Comparison of ENCODE assay signal across 11 mouse cellular contexts in the genomic region with DNA sequence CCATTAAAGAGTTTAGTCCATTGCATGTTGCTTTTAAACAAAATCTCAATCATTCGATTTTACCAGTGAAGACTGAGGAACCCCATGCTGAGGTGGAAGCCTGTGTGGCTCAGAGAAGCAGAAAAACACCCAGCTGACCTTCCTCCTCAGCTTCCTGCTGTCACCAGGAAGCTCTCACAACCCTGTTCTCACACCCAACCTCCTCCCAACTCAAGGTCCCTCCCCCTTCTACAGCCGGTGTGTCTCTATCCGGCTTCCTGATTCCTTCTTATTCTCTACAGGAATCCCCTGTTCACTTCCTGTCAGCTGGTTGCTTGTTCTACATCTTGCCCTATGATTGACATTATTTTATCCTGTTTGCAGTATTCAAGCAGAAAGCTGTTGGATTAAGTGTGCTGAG. TPM values are rescaled to one million over a fixed set of nuclear protein-coding genes. Genes with fewer than 3 reads are reported as not detected.
DNase-seq lines count a peak whose midpoint lies in the region; ATAC-seq and TF ChIP-seq lines count a peak whose summit lies in the region.
"Had no signal": no experiment of that assay in that cellular context is flagged by ENCODE, and none has a peak within 500 bp of the region (broad histone marks: within the 10 kb centered on the region; RNA-seq: fewer than 3 reads in every experiment).

No protein-coding gene starts in this region.

- intact Hi-C loops in heart, postnatal 36 days (cut with DNase I): no loop called here

- H3K36me3 ChIP-seq in heart, embryonic 16.5 days (ENCODE audit: control insufficient read depth, insufficient read depth): no peaks in the 10 kb centered on the region
- no peaks in the 10 kb centered on the region for H3K36me3 ChIP-seq in stomach, embryonic 15.5 days
- no peaks in the 10 kb centered on the region for H3K36me3 ChIP-seq in stomach, postnatal 0 days (ENCODE audit: control insufficient read depth, insufficient read depth, low read length)
- no peaks in the 10 kb centered on the region for H3K36me3 ChIP-seq in splenic B cell, adult 2 months (ENCODE audit: control insufficient read depth, insufficient read depth, low read length, poor library complexity, severe bottlenecking)
- H3K36me3 ChIP-seq: midbrain, embryonic 15.5 days had no signal

- ATAC-seq in heart, embryonic 16.5 days (replicated peaks; ENCODE audit: extremely low read depth, insufficient read depth, low FRiP score): peak; percentile 55; the same call in 1 of the 2 replicates
- no peak; the same call in 1 of the 2 replicates for ATAC-seq in stomach, embryonic 15.5 days (ENCODE audit: insufficient read depth, low FRiP score, low read depth)
- no peak for ATAC-seq in stomach, postnatal 0 days (ENCODE audit: low FRiP score, low TSS enrichment)
- peak; percentile 95 for ATAC-seq in inflammation-experienced regulatory T-cells, adult 6 months
- ATAC-seq: midbrain, embryonic 15.5 days had no signal

- no peaks in the 10 kb centered on the region for H3K27me3 ChIP-seq in heart, embryonic 16.5 days (ENCODE audit: control insufficient read depth, insufficient read depth, low read length)
- no peaks in the 10 kb centered on the region for H3K27me3 ChIP-seq in stomach, embryonic 15.5 days (replicated peaks)
- no peaks in the 10 kb centered on the region for H3K27me3 ChIP-seq in stomach, postnatal 0 days (ENCODE audit: control insufficient read depth, insufficient read depth, low read length)
- H3K27me3 ChIP-seq in splenic B cell, adult 2 months (ENCODE audit: control insufficient read depth, insufficient read depth, low read length, poor library complexity, severe bottlenecking): no peaks in the 10 kb centered on the region; the same call in 1 of the 2 replicates
- H3K27me3 ChIP-seq: midbrain, embryonic 15.5 days had no signal

- no peak for DNase-seq in heart, postnatal 36 days
- no peak for DNase-seq in stomach, postnatal 0 days (ENCODE audit: low spot score)
- peak; percentile 66 for DNase-seq in splenic B cell, adult 2 months (ENCODE audit: low read depth, low spot score)
- no peak for DNase-seq in gastrocnemius, postnatal 4 days (ENCODE audit: low spot score in 2 of 2)
- DNase-seq in layer of hippocampus, adult 18-20 months (ENCODE audit: low spot score in 2 of 2): no peak
- DNase-seq: adrenal gland, adult 2 months; cerebellum, postnatal 25 days had no signal

- H3K4me1 ChIP-seq in heart, embryonic 16.5 days (ENCODE audit: control insufficient read depth, insufficient read depth, low read length): peaks cover 13% of the 10 kb centered on the region
- H3K4me1 ChIP-seq in stomach, embryonic 15.5 days: peaks cover 9% of the 10 kb centered on the region; the same call in 1 of the 2 replicates
- H3K4me1 ChIP-seq in stomach, postnatal 0 days (replicated peaks; ENCODE audit: control insufficient read depth, insufficient read depth): no peaks in the 10 kb centered on the region; the same call in 1 of the 2 replicates

- H3K4me2 ChIP-seq in heart, embryonic 16.5 days (ENCODE audit: low read depth, low read length): no peak overlapping the region
- H3K4me2 ChIP-seq in stomach, embryonic 15.5 days: no peak overlapping the region
- H3K4me2 ChIP-seq in stomach, postnatal 0 days (replicated peaks; ENCODE audit: low read depth): no peak overlapping the region
- H3K4me2 ChIP-seq: midbrain, embryonic 15.5 days had no signal

- TF ChIP-seq EP300 in stomach, postnatal 0 days (optimal IDR thresholded peaks at IDR 0.05): no peak

- no peaks in the 10 kb centered on the region for H3K9me3 ChIP-seq in heart, embryonic 16.5 days (replicated peaks; ENCODE audit: control insufficient read depth, low read length)
- no peaks in the 10 kb centered on the region for H3K9me3 ChIP-seq in stomach, embryonic 15.5 days
- H3K9me3 ChIP-seq in stomach, postnatal 0 days (ENCODE audit: control insufficient read depth, low read length): no peaks in the 10 kb centered on the region
- H3K9me3 ChIP-seq: midbrain, embryonic 15.5 days had no signal

- H3K4me3 ChIP-seq in heart, embryonic 16.5 days (ENCODE audit: low read length): no peak overlapping the region
- H3K4me3 ChIP-seq in stomach, embryonic 15.5 days (replicated peaks): no peak overlapping the region
- no peak overlapping the region for H3K4me3 ChIP-seq in stomach, postnatal 0 days (ENCODE audit: low read depth, low read length)
- H3K4me3 ChIP-seq: midbrain, embryonic 15.5 days had no signal

- no peak overlapping the region for H3K9ac ChIP-seq in heart, embryonic 16.5 days (ENCODE audit: low read length)
- no peak overlapping the region for H3K9ac ChIP-seq in stomach, embryonic 15.5 days
- H3K9ac ChIP-seq in stomach, postnatal 0 days (ENCODE audit: low read length): no peak overlapping the region
- H3K9ac ChIP-seq: midbrain, embryonic 15.5 days had no signal

- no peak for TF ChIP-seq CTCF in stomach, postnatal 0 days (IDR thresholded peaks at IDR 0.05; ENCODE audit: low read depth)

- WGBS in heart, embryonic 16.5 days: 26% methylated on average over 3 of the region's 3 CpGs
- 43% methylated on average over 3 of the region's 3 CpGs for WGBS in stomach, embryonic 15.5 days
- 36% methylated on average over 3 of the region's 3 CpGs for WGBS in stomach, postnatal 0 days

- H3K27ac ChIP-seq in heart, embryonic 16.5 days (ENCODE audit: low read length): peak overlapping the region; percentile 30; the same call in 1 of the 2 replicates
- H3K27ac ChIP-seq in stomach, embryonic 15.5 days: peak overlapping the region; percentile 51; the same call in 1 of the 2 replicates
- no peak overlapping the region for H3K27ac ChIP-seq in stomach, postnatal 0 days (replicated peaks)
- H3K27ac ChIP-seq: midbrain, embryonic 15.5 days had no signal

RNA-seq across cellular contexts. Expression of a gene that starts 38.0 kb away (rescaled TPM):
- 89.5 and 108 TPM in 2 replicates for polyA plus RNA-seq in heart, embryonic 16.5 days (2015; fragmentation: Nextera tagmentation; extraction: Ambion mirVana)
- total RNA-seq in heart, postnatal 36 days (2021): 10 to 100 TPM; 35.0 to 36.3 TPM
- 73.8 and 75.1 TPM in 2 replicates for polyA plus RNA-seq in stomach, embryonic 15.5 days (2015; fragmentation: Nextera tagmentation; extraction: Ambion mirVana)
- polyA plus RNA-seq in stomach, postnatal 0 days (2015; fragmentation: Nextera tagmentation; extraction: Ambion mirVana): 13.5 and 16.4 TPM in 2 replicates
- polyA plus RNA-seq in inflammation-experienced regulatory T-cells, adult 6 months (2017; shearing (Covaris generic)): 1 to 10 TPM in 1 of 3 experiments, under 1 TPM in 2; 0.35 to 1.1 (median 0.70) TPM
- total RNA-seq in gastrocnemius, postnatal 4 days (2021): 100 to 1,000 TPM; 148 to 156 TPM
- 1 to 10 TPM; 1.6 to 3.0 TPM for total RNA-seq in layer of hippocampus, adult 18-20 months (2021)

Comparison
In these comparisons a context has a peak if more than half of its experiments do, and no peak if none do; other contexts are left out.
1. ATAC-seq: peak in heart, embryonic 16.5 days (single experiment) and inflammation-experienced regulatory T-cells, adult 6 months (single experiment); none in stomach, embryonic 15.5 days (single experiment) and stomach, postnatal 0 days (single experiment).